Mouse (Mus musculus) brain, embryonic 18.5 days (tissue): ENCODE results near the gene Mrpl30.

Source experiments
- DNase-seq: peaks from one replicate; pipeline ENCODE4 v3.0.0-alpha.2; 2012; ENCODE audit warnings: low read depth, low spot score

Mrpl30 gene

DNA sequence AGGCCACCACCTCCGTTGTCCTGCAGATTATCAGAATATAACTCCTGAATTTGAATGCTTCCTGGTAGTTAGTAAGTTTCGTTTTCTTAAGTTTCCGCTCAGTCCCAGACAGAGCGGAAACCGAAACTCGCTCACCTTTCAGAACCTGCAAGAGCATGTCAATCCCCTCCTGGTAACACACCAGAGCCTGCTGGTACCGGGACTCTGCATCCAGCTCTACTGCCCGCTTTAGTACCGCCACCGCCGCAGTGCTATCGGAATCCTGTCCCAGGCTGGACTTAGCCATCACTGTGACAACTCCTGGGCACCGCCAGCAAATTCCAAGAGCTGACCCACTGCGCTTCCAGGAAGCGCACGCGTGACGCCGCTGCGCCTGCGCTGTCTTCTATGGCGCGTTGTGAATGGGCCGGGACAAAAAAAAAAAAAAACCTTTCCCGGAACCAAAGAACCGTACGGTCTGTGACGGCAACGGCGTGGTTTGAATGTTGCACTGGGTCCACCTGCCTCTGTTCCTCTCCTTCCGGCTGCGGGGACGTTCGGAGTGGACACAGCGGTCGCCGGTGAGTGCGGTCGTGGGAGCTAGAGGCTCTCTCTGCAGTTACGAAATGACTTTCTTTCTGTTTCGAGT lies at the start of gene Mrpl30, which contains the start of gene Mitd1:
Mrpl30 (plus strand) TSS at position 453 of the 628 bp plus-strand sequence.
Mitd1 (minus strand) TSS at position 387 of the 628 bp plus-strand sequence.
- DNase-seq, result peak; percentile 82

- DNase-seq, result no peak
Measured at GRCm38 (mm10) chr1:37846878-37847277, 43.4 kb upstream of the Mrpl30 start.

- no peak for DNase-seq
Measured at GRCm38 (mm10) chr1:37850696-37851095, 39.6 kb upstream of the Mrpl30 start.

DNA sequence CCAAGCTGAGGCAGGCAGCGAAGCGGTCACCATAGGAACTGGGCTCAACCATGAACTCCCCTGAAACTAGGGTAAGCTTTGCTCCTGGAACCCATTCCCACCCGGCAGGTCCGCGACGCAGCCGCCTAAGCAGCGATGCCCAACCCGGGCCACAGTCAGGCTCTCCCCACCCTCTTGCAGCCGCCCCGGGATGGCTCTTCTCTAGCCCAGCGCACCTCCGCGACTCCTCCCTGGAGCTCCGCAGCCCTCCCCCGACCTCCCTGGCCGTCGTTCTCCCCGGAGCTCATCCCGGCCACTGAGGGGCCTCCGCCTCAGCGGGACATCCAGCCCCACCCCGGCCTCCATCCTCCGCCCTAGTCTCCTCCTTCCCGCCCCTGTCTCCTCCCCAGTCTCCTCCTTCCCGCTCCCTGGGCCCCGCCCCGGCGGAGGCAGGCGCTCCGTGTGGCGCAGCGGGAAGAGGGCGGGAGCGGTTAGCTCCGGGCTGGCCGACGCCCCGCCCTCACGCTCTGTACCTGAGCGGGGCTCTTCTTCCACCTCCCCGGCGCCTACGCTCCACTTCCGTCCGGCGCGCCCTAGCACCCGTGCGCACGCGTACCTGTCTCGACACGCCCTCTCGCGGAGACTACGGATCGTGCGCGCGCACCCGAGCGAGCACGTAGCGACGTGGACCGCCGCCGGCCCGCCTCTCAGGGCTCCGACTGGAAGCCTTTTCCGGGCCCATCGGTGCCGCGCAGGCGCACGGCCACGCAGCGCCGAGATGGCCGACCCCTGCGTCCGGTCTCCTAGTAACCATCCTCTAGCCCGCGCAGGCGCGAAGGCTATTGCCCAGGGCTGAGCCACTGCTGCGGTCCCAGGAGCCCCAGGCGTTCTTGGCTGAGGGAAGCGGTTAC lies 25.5 kb upstream of the Mrpl30 start:
- DNase-seq, result peak; percentile 96

DNA sequence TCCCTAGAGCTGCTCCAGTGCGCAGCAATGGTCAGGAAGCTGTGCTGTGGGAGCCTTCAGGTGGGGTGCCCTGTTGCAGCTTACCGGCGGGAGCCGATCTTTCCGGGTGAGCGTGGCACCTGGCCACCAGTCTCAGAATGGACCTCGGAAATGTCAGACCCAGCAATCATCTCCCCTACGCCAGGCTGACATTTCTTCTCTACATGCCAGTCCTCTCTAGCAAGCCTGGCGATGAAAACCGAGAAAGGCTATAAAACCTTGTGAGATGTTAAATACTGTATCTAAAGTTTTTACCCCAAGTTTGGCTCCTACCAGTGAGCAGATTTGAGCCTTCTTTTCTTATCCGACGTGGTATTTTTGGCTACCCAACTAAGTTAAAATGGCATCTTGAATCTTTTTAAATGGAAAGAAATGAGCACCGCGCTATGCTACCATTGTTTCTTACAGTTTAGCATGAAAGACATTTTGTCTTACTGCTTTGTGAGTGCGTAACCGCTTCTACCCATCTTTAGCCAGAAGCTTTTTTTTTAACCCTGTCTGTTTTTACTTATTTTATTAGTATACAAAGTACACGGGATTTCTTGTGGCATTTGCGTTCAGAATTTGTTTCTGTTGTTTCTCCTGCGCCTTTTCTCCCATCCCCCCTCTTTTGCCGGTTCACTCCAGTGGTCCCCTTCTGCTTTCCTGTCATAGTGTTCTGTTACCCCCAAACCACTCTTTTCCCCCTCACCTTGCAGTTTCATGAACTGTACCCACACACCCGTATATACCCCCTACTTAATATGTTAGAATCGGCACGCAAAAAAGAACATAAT lies 24.7 kb upstream of the Mrpl30 start:
- DNase-seq, result no peak

DNA sequence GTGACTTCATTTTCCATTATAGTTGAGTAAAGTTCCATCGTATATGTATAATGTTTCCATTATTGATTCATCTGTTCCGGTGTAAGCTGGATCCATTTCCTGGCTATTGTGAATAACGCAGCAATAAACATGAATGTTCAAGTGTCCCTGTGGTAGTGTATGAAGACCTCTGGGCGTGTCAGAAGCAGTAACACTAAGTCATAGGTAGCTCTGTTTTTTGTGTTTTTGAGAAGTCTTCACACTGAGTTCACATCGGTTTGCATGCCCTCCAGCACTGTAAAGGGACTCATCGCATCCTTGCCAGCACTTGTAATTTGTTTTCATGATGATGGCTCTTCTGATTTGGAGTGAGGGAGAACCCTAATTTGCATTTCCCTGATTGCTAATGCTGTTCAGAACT lies 24.0 kb upstream of the Mrpl30 start, which contains the start of gene Tsga10:
Tsga10 (minus strand) TSS at position 144 of the 400 bp plus-strand sequence.
- DNase-seq, result no peak

- no peak for DNase-seq
Measured at GRCm38 (mm10) chr1:37867056-37867455, 23.2 kb upstream of the Mrpl30 start.

- DNase-seq, result no peak
Measured at GRCm38 (mm10) chr1:37867684-37868322, 22.5 kb upstream of the Mrpl30 start.

GRCm38 (mm10) chr1:37868640-37869039 lies 21.6 kb upstream of the Mrpl30 start:
- no peak for DNase-seq

- no peak for DNase-seq
Measured at GRCm38 (mm10) chr1:37869362-37869761, 20.9 kb upstream of the Mrpl30 start.

DNA sequence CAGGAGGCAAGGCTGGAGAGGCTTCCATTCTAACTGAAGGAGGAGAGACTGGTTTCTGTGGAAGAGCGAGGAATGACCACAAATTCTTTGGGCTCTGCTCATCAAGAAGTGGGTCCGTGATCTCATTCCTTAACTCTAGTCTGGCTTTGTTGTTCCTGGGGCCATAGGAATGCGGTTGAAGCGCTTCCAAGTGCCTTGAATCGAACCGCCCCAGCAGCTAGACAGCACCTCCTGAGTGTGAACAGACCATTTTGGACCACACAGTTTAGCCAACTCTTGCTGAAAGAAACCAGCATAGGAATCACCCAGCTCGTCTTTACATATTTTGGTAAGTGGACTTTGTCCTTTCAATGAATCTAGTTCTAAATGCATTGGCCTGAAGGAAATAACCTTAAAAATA lies 18.6 kb upstream of the Mrpl30 start, which contains the start of gene Lipt1:
Lipt1 (plus strand) TSS at position 35 of the 400 bp plus-strand sequence.
- no peak for DNase-seq

GRCm38 (mm10) chr1:37872131-37873067 lies 17.9 kb upstream of the Mrpl30 start:
- DNase-seq, result peak; percentile 75

DNA sequence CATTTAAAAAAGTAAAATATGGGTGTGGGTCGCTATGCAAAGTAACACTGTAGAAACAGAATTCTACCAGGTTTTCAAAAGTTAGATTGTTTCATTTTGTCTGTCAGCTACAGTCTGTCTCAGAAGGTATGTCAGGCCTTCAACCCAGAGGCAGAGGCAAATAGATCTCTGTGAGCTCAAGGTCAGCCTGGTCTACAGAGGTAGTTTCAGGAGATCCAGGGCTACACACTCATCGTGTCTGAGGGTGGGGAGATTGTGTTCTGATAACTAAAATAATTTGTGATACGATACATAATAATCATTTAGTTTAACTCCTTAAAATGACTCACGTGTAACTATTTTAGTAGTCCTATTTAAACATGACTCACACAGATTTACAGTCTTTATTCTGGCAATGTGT lies 17.1 kb upstream of the Mrpl30 start:
- DNase-seq, result no peak

GRCm38 (mm10) chr1:37877736-37878460 lies 12.4 kb upstream of the Mrpl30 start:
- no peak for DNase-seq

GRCm38 (mm10) chr1:37883411-37883810 lies 6.9 kb upstream of the Mrpl30 start:
- DNase-seq, result no peak

GRCm38 (mm10) chr1:37884451-37884850 lies 5.8 kb upstream of the Mrpl30 start:
- no peak for DNase-seq

- no peak for DNase-seq
Measured at GRCm38 (mm10) chr1:37889206-37889605, 1.1 kb upstream of the Mrpl30 start.

DNA sequence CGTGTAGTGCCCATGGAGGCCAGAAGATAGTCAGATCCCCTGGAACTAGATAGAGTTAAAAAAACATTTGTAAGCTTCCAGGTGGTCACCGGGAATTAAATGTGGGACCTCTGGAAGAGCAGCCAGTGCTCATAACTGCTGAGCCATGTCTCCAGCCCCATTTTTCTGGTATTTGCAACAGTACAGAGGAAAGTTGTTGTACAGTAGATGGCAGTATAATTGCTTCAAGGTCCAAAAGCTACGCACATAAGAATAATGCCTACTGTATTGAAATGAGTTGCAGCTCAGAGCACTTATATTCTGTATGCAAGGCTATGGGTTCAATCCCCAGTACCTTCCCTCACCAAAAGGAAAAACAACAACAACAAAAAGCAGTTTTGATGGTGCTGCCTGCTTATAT lies 1.1 kb downstream of the Mrpl30 start:
- DNase-seq, result no peak

DNA sequence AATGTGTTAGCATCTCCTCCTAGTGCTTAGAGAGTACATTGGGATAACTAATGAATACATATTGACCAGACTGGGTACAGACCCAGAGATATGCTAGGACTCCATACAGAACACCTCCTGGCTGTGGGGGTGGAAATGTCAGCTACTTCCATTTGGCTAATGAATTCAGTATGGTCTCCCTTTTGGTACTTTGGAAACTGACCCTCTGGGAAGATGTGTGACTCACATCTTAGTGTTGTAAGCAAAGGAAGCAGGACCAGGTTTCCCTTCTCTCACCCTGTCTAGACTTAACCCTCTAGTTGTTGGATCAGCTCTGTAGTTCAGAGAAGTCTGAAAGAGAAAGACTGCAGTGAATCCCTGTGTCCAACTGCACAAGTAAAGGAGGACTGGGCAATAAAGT lies 4.3 kb downstream of the Mrpl30 start:
- no peak for DNase-seq

DNA sequence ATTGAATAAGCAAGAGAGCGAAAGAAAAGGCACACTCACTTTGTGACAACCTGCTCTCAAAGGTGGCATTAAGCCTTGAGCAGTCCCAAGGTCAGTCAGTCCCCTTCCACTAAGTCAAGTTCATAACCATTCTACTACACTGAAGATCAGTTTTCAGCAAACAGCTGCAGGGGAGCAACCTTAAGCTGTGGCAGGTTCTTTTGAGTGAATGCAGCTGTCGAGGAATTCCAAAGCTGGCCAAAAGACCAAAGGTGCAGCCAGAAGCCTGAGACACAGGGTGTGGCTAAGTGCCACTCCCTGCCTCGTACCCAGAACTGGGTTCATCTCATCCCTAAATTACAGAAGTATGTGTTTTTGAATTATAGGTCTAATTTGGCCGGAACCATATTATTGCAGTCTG lies 9.5 kb downstream of the Mrpl30 start:
- no peak for DNase-seq
